Mouse (Mus musculus) embryonic facial prominence, embryonic 14.5 days (tissue): Measurements from ENCODE around the gene Ppp3cb. TPM values are rescaled to one million over a fixed set of nuclear protein-coding genes. Genes with fewer than 3 reads are reported as not detected.
"Not testable (repeated sequence)": the region's sequence is repeated elsewhere in the genome, so short reads cannot be mapped to it uniquely, and the experiment has no call there.

ENCODE experiments used
- ATAC-seq: fragments of 200-750 bp; cut with Nextera tagmentation; 2 replicates; pipeline ENCODE4 v1.8.0; 2017; ENCODE audit warnings: low read depth, moderate number of reproducible peaks, moderate TSS enrichment
- DNase-seq: peaks from one replicate; pipeline ENCODE4 v3.0.0-alpha.2; 2015; ENCODE audit warnings: low spot score
- H3K27ac ChIP-seq: fragments of 300-500 bp; sonication (generic); replicated peaks from 2 replicates; pipeline ENCODE4 v1.5.1; 2014; ENCODE audit warnings: low read depth, mild to moderate bottlenecking, low read length, moderate library complexity
- H3K27me3 ChIP-seq: fragments of 300-500 bp; sonication (generic); replicated peaks from 2 replicates; pipeline ENCODE4 v1.6.1; 2014; ENCODE audit warnings: low read length; ENCODE audit not compliant: control insufficient read depth, insufficient read depth
- H3K36me3 ChIP-seq: fragments of 300-500 bp; sonication (generic); 2 replicates; pipeline ENCODE4 v1.6.1; 2014; ENCODE audit warnings: low read length, mixed read lengths; ENCODE audit not compliant: control insufficient read depth, insufficient read depth
- H3K4me1 ChIP-seq: fragments of 300-500 bp; sonication (generic); 2 replicates; pipeline ENCODE4 v1.6.1; 2014; ENCODE audit warnings: antibody characterized with exemption, low read length; ENCODE audit not compliant: control insufficient read depth, insufficient read depth
- H3K4me2 ChIP-seq: fragments of 300-500 bp; sonication (generic); 2 replicates; pipeline ENCODE4 v1.6.1; 2014; ENCODE audit warnings: low read depth, mild to moderate bottlenecking, low read length, moderate library complexity, mixed read lengths
- H3K4me3 ChIP-seq: fragments of 300-500 bp; sonication (generic); 2 replicates; pipeline ENCODE4 v1.5.1; 2014; ENCODE audit warnings: low read depth, mild to moderate bottlenecking, low read length
- H3K9ac ChIP-seq: fragments of 300-500 bp; sonication (generic); 2 replicates; pipeline ENCODE4 v1.6.1; 2014; ENCODE audit warnings: low read depth, mild to moderate bottlenecking, low read length, moderate library complexity, mixed read lengths
- H3K9me3 ChIP-seq: fragments of 300-500 bp; sonication (generic); 2 replicates; pipeline ENCODE4 v1.6.1; 2016; ENCODE audit warnings: low read length; ENCODE audit not compliant: control insufficient read depth
- WGBS: fragments of 180-500 bp; shearing (Covaris S2); extraction: QIAGEN DNeasy Blood & Tissue Kit; methylation state at CpG from one replicate; pipeline ENCODE4 v1.1.7; 2014; 5-methylcytosine and 5-hydroxymethylcytosine counted together
- polyA plus RNA-seq: library from polyadenylated mRNA; unstranded; fragments of >200 nt; fragmentation: Nextera tagmentation; extraction: Ambion mirVana; gene quantifications from 2 replicates; pipeline ENCODE4 v1.2.1, GENCODE M21; 2014

Gene Ppp3cb
- 68.5 and 78.4 TPM in 2 replicates for polyA plus RNA-seq

DNA sequence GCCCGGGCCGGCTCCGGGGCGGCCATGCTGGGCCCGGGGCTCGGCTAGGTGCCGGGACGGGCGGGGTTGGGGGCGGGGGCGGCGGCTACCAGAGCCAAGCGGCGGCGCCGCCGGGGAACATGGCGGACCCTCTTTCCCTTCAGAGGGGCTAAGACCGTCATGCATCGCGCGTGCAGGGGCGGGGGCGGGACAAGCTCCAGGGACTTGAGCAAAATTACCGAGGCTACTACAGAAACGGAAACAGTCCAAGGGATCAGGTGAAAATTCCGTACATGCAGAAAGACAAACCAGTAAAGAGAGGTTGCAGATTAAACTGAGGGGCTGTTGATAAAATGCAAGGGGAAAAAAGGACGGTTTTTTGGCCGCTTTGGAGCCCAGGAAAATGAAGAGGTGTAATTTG, at the start of gene Ppp3cb:
Gene Ppp3cb, minus strand, starts transcription at position 159 of the 400 bp plus-strand sequence.
- H3K4me2 ChIP-seq = peak within 1 kb of the TSS; percentile 63
- H3K9me3 ChIP-seq = no peaks in the 10 kb centered on the region
- H3K36me3 ChIP-seq = peaks cover 41% of the 10 kb centered on the region
- peak within 1 kb of the TSS; percentile 99 for H3K27ac ChIP-seq
- no peaks in the 10 kb centered on the region for H3K27me3 ChIP-seq
- peak within 1 kb of the TSS; percentile 98 for H3K9ac ChIP-seq
- WGBS = under 1% methylated on average over 17 of the region's 29 CpGs
- DNase-seq (peak; percentile 97), ATAC-seq (peak; percentile 95)
- H3K4me3 ChIP-seq = peak within 1 kb of the TSS; percentile 88
- peaks cover 18% of the 10 kb centered on the region for H3K4me1 ChIP-seq

DNA sequence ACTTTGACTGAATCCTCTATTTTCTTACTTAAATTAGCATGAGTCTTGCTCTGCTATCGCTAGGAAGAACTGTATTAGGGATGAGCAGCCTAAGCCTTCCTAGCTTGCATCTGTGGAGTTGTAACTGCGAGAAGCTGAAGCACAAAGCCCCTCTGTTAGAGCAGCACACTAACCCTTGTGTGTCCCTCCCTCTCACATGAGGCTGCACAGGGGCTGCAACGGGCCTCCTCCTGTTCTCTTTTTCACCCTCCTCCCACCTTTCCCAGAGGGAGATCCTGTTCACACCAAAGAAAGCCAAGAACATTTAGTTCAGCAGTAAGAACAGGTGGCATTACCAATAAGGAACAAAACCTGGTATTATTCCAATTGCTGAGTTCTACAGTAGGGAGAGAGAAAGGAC, 49.4 kb upstream of the Ppp3cb start:
- Histone ChIP-seq H3K4me2 (no peak overlapping the region), H3K36me3 (0 out of 2 replicates have a peak, but pooled peaks cover under 1% of the 10 kb centered on the region), H3K27ac (no peak overlapping the region), H3K9me3 (no peaks in the 10 kb centered on the region), H3K4me3 (no peak overlapping the region), H3K27me3 (no peaks in the 10 kb centered on the region), H3K9ac (no peak overlapping the region), H3K4me1 (no peaks in the 10 kb centered on the region)
- ATAC-seq = peak; percentile 74; the same call in 1 of the 2 replicates
- WGBS = 27% methylated on average over 3 of the region's 3 CpGs
- DNase-seq = peak; percentile 56

DNA sequence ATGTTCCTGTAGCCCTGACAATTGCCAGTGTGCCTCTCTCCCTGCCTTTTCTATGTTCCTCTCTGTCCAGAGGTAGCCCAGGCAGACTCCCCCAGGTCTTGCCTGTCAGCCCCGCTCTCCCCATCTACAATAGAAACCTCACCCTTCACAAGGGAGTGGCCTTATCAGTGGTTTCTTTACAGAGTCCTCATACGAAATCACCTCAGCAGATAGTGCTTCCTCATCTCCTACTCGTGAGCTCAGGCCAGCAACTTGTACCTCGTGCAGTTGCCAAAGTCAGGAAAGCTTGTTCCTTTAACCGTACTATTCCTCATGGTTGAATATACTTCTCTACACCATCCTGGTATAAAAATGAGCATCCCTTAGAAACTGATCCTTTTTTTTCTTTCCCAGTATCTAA, 41.1 kb upstream of the Ppp3cb start:
- 85% methylated on average over 5 of the region's 5 CpGs for WGBS
- Histone ChIP-seq H3K27me3 (no peaks in the 10 kb centered on the region), H3K4me3 (no peak overlapping the region), H3K9ac (no peak overlapping the region), H3K4me1 (no peaks in the 10 kb centered on the region), H3K27ac (no peak overlapping the region), H3K4me2 (no peak overlapping the region), H3K9me3 (no peaks in the 10 kb centered on the region), H3K36me3 (peaks cover 36% of the 10 kb centered on the region; the same call in 1 of the 2 replicates)
- ATAC-seq (no peak), DNase-seq (no peak)

DNA sequence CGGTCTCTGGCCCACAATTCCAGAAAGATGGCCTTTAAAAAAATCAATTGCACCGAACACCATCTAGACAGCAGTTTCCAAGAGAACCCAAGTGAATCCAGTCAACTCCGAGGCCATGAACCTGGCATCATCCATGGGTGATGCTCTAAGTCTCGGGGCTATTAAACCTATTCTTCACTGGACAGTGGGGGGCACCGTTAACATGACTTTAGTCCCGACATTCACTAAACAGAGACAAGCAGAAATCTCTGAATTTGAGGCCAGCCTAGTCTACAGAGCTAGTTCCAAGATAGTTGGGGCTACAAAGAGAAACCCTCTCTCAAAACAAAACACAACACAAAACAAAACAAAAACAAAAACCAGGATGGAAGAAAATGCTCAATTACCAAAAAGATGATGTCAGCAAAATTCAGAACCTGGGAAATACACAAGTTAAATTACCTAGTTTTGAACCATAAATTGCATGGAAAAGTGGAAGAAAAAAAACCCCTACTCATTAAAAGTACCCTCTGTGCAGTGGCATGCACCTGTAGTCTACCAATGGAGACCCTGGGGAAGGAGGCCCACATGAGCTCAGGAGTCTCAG, 32.5 kb upstream of the Ppp3cb start:
- DNase-seq = no peak
- no peak overlapping the region for H3K4me3 ChIP-seq
- 75% methylated on average over 6 of the region's 6 CpGs for WGBS
- no peaks in the 10 kb centered on the region for H3K9me3 ChIP-seq
- no peaks in the 10 kb centered on the region for H3K4me1 ChIP-seq
- no peak overlapping the region for H3K27ac ChIP-seq
- no peak overlapping the region for H3K4me2 ChIP-seq
- H3K27me3 ChIP-seq = no peaks in the 10 kb centered on the region
- no peak for ATAC-seq
- no peak overlapping the region for H3K9ac ChIP-seq
- H3K36me3 ChIP-seq = peaks cover 33% of the 10 kb centered on the region

DNA sequence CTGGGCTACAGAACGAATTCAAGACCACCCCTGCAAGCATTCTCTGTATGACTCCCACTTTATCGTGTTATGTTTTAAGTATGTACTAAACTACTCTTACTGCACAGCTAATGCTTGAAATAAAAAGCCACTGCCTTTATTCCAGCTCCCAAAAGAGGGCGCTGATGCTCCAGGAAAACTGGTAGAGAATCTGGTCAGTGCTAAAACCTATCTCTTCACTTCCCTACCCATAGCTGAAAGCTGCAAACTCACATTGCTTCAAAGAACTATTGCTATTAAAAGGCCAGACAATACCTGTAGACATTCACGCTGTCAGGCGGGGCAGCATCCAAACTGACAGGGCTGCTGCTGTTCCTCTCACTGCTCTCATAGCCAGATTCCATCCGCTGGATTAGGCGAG, 29.8 kb upstream of the Ppp3cb start:
- H3K27ac ChIP-seq = no peak overlapping the region
- H3K9ac ChIP-seq = no peak overlapping the region
- H3K9me3 ChIP-seq = no peaks in the 10 kb centered on the region
- H3K4me1 ChIP-seq = no peaks in the 10 kb centered on the region
- no peak overlapping the region for H3K4me3 ChIP-seq
- ATAC-seq = peak; percentile 37; the same call in 1 of the 2 replicates
- 50% methylated on average over 7 of the region's 7 CpGs for WGBS
- peak; percentile 65 for DNase-seq
- H3K27me3 ChIP-seq = no peaks in the 10 kb centered on the region
- no peak overlapping the region for H3K4me2 ChIP-seq
- H3K36me3 ChIP-seq = peaks cover 25% of the 10 kb centered on the region

DNA sequence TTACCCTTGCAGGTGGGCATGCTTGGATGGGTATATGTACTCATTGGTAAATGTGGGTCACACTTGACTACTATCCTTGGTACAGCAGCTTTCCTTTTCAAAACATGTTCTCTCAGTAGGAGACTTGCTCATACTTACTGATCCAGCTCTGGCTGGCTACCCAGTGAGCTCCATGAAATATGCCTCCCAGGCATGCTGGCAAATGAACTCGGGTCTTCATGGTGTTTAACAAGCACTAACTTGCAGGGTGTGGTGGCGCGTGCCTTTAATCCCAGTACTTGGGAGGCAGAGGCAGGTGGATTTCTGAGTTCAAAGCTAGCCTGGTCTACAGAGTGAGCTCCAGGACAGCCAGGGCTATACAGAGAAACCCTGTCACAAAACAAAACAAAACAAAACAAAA, 26.8 kb upstream of the Ppp3cb start:
- WGBS = 82% methylated on average over 3 of the region's 3 CpGs
- not testable (repeated sequence) for H3K9me3 ChIP-seq, ATAC-seq, H3K27me3 ChIP-seq, H3K4me1 ChIP-seq, H3K4me3 ChIP-seq, H3K4me2 ChIP-seq, H3K9ac ChIP-seq, H3K27ac ChIP-seq, DNase-seq
- peaks cover 48% of the 10 kb centered on the region for H3K36me3 ChIP-seq

DNA sequence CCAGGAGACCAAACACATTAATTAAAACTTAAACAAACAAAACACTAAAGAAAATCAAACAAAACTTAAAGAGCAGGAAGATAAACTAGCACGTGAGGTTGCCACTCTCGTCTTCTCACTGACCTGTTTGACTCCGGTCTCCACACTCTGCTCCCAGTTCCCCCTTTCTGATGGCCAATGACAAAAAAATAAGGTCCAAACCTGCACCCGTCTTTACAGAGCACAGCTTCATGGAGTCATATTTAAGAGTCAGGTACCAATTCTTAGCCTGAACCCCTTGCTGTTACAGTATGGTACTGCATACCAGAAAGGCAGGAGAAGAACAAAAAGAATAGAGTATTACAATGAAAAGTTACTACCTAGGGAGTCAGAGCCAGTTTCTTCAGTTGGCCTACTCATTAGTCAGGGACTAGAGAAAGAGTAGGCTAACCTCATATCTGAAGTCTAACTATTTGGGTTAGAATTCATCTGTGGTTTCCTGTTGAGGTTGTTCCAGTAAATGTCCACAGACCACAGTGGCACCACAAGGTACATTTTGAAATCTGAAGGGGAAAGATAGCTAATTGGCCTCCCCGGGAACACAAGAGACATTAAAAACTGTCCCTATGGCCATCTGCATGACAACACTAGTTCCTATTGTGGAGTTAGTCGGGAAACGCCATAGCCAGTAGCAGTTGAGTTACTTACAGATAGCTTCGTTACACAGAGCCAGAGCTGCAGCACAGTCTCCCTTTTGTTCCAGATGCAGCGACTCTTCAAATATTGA, 19.1 kb upstream of the Ppp3cb start:
- Histone ChIP-seq H3K27me3 (no peaks in the 10 kb centered on the region), H3K36me3 (peaks cover 65% of the 10 kb centered on the region), H3K4me3 (no peak overlapping the region), H3K4me1 (no peaks in the 10 kb centered on the region), H3K9ac (no peak overlapping the region), H3K27ac (no peak overlapping the region), H3K4me2 (no peak overlapping the region), H3K9me3 (no peaks in the 10 kb centered on the region)
- 74% methylated on average over 9 of the region's 9 CpGs for WGBS
- ATAC-seq (no peak), DNase-seq (no peak)

DNA sequence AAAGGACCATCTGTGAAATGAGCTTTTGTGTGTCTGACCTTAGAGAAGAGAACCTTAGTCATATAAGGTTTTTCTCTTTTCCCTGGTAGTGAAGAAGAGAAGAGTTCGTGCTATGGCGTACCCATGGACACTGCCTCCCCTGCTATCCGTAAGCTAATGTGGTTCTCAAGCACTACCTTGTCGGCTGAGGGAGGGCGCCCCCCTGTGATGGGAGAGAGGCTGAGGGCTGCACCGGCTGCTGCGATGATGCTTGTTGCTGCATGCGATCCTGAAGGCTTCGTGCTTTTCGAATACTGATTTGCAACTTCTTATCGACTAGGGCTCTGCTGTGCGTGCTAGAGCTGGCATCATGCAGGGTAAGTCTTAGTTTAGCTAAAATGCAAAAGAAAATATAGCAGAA, 18.3 kb upstream of the Ppp3cb start:
- no peak for ATAC-seq
- Histone ChIP-seq H3K9ac (no peak overlapping the region), H3K4me3 (no peak overlapping the region), H3K27ac (no peak overlapping the region), H3K4me1 (no peaks in the 10 kb centered on the region), H3K4me2 (no peak overlapping the region), H3K36me3 (peaks cover 62% of the 10 kb centered on the region), H3K27me3 (no peaks in the 10 kb centered on the region), H3K9me3 (no peaks in the 10 kb centered on the region)
- peak; percentile 2 for DNase-seq
- WGBS = 69% methylated on average over 12 of the region's 12 CpGs
